Mouse (Mus musculus) urinary bladder, postnatal 4 days (tissue): Measurements from ENCODE around the gene Bcl2l13.
"Not testable (repeated sequence)": the region's sequence is repeated elsewhere in the genome, so short reads cannot be mapped to it uniquely, and the experiment has no call there.

Experiments used
- DNase-seq, 2 experiments: peaks; one replicate each; pipeline ENCODE4 v3.0.0; 2021 to 2022; ENCODE audit warnings: low spot score in 2 of 2

Bcl2l13 gene

GRCm38 (mm10) chr6:120835474-120836374 lies at the start of gene Bcl2l13:
Gene Bcl2l13 (plus strand): TSS chr6:120836212.
- peak; percentile 96 to 98 for DNase-seq

- DNase-seq, result no peak
These were observed 47.9 kb upstream of the Bcl2l13 start for GRCm38 (mm10) chr6:120788068-120788607.

GRCm38 (mm10) chr6:120788904-120789303 lies 47.1 kb upstream of the Bcl2l13 start:
- no peak for DNase-seq

GRCm38 (mm10) chr6:120790153-120790552 lies 45.9 kb upstream of the Bcl2l13 start:
- no peak for DNase-seq

GRCm38 (mm10) chr6:120790717-120791116 lies 45.3 kb upstream of the Bcl2l13 start:
- DNase-seq, result no peak

GRCm38 (mm10) chr6:120792947-120793346 lies 43.1 kb upstream of the Bcl2l13 start:
- DNase-seq, result no peak

- no peak for DNase-seq
These were observed 40.5 kb upstream of the Bcl2l13 start for GRCm38 (mm10) chr6:120795422-120796086.

- DNase-seq, result no peak
These were observed 39.9 kb upstream of the Bcl2l13 start for GRCm38 (mm10) chr6:120796111-120796510.

- DNase-seq, result no peak
These were observed 38.0 kb upstream of the Bcl2l13 start for GRCm38 (mm10) chr6:120798019-120798418.

GRCm38 (mm10) chr6:120798905-120799304 lies 37.1 kb upstream of the Bcl2l13 start:
- no peak for DNase-seq

- no peak for DNase-seq
These were observed 36.4 kb upstream of the Bcl2l13 start for GRCm38 (mm10) chr6:120799581-120800041.

- no peak for DNase-seq
These were observed 28.8 kb upstream of the Bcl2l13 start for GRCm38 (mm10) chr6:120806999-120807737.

- DNase-seq, result no peak
These were observed 28.3 kb upstream of the Bcl2l13 start for GRCm38 (mm10) chr6:120807738-120808081.

GRCm38 (mm10) chr6:120811999-120812398 lies 24.0 kb upstream of the Bcl2l13 start:
- not testable (repeated sequence) for DNase-seq

- no peak for DNase-seq
These were observed 16.7 kb upstream of the Bcl2l13 start for GRCm38 (mm10) chr6:120819294-120819693.

- DNase-seq, result no peak
These were observed 15.9 kb upstream of the Bcl2l13 start for GRCm38 (mm10) chr6:120820144-120820543.

GRCm38 (mm10) chr6:120820941-120821340 lies 15.1 kb upstream of the Bcl2l13 start:
- no peak for DNase-seq

GRCm38 (mm10) chr6:120821715-120822114 lies 14.3 kb upstream of the Bcl2l13 start:
- no peak for DNase-seq

- peak; percentile 91 for DNase-seq
These were observed 13.6 kb upstream of the Bcl2l13 start, which contains the start of gene Atp6v1e1 for GRCm38 (mm10) chr6:120822307-120822928. Gene Atp6v1e1 (minus strand): TSS chr6:120822793.

- no peak for DNase-seq
These were observed 12.9 kb upstream of the Bcl2l13 start for GRCm38 (mm10) chr6:120822937-120823614.

- no peak for DNase-seq
These were observed 6.0 kb upstream of the Bcl2l13 start for GRCm38 (mm10) chr6:120830056-120830455.
